Mouse (Mus musculus): Measurements from ENCODE around the gene Prr15l.

DNA sequence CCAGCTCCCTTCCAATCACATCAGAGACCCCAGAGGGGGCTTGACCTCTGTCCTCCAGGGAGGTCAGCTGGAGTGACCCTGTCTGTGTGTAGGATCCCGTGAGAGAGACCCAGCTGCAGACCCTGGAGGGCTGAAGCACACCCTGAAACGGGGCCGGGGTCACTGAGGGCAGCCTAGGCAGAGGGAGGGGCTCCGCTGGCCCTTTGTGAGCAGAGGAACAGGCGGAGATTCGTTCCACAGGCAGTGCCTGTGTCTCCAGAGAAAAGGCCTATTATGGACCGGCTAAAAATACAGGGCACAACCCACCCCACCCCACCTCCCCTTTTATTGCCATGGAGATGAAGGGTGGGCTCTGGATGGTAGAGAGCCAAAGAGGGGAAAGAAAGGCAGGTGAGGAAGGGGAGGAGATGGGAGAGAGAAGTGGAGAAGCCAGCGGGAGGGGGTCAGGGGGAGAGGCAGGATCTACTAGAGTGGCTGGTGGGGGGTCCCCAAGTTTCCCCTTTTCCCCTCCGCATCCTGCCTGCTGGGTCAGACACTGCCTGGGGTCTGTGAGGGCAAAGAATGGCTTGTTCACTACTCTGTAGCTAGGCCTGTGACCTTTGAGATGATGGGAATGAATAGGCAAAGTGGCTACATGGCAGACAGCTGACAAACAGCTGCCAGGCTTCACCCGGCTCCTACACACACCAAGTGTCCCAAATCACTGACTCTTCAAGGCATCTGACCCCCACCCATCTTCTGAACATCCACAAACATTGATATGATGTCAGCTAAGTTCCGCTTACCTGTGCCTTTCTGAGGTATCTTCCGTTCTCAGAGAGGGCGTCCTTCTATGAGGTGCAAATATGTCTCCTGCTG lies 28.2 kb upstream of the Prr15l start:
- TF ChIP-seq CTCF (IDR thresholded peaks at IDR 0.05; ENCODE audit: low read depth) (no peak), EP300 (IDR thresholded peaks at IDR 0.05; ENCODE audit: low read depth) (no peak)

All from liver, embryonic 14.5 days (tissue).